23 mouse cellular contexts compared by ENCODE assay signal in the genomic region with DNA sequence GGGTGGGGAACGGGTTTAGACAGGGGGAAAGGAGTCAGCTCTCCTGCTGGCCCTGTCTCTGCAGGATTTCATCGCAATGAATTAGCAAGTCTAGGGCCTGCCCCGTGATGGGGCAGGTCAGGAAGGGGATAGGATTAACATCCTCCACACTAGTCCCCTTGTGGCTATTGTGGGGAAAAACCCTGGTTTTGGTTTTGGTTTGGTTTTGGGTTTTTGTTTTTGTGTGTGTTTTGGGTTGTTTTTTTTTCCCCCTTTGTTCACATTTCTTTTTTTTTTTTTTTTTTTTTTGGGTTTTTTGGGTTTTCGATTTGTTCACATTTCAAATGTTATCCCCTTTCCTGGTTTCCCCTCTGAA. TPM values are rescaled to one million over a fixed set of nuclear protein-coding genes. Genes with fewer than 3 reads are reported as not detected.
DNase-seq lines count a peak whose midpoint lies in the region; ATAC-seq and TF ChIP-seq lines count a peak whose summit lies in the region.
"Had no signal": no experiment of that assay in that cellular context is flagged by ENCODE, and none has a peak within 500 bp of the region (broad histone marks: within the 10 kb centered on the region; RNA-seq: fewer than 3 reads in every experiment).

No protein-coding gene starts in this region.

- no peak overlapping the region for H3K4me2 ChIP-seq in forebrain, embryonic 16.5 days (ENCODE audit: low read length)
- no peak overlapping the region for H3K4me2 ChIP-seq in forebrain, embryonic 11.5 days (ENCODE audit: low read depth, low read length, severe bottlenecking)
- no peak overlapping the region for H3K4me2 ChIP-seq in midbrain, embryonic 12.5 days (replicated peaks)
- H3K4me2 ChIP-seq in midbrain, embryonic 15.5 days = no peak overlapping the region
- no peak overlapping the region for H3K4me2 ChIP-seq in hindbrain, postnatal 0 days (ENCODE audit: low read depth, low read length)
- H3K4me2 ChIP-seq: heart, embryonic 13.5 days; kidney, embryonic 15.5 days; liver, embryonic 15.5 days; lung, embryonic 15.5 days had no signal

- 0 out of 2 replicates have a peak overlapping the region, but pooled peaks have one; percentile 5 for H3K9ac ChIP-seq in forebrain, embryonic 16.5 days (replicated peaks; ENCODE audit: low read depth, low read length)
- H3K9ac ChIP-seq in forebrain, embryonic 11.5 days (ENCODE audit: low read length) = no peak overlapping the region
- H3K9ac ChIP-seq in midbrain, embryonic 12.5 days (replicated peaks) = no peak overlapping the region
- H3K9ac ChIP-seq in midbrain, embryonic 15.5 days = no peak overlapping the region
- H3K9ac ChIP-seq in hindbrain, postnatal 0 days (replicated peaks; ENCODE audit: low read length) = no peak overlapping the region
- H3K9ac ChIP-seq: heart, embryonic 13.5 days; kidney, embryonic 15.5 days; liver, embryonic 15.5 days; lung, embryonic 15.5 days had no signal

- no peaks in the 10 kb centered on the region for H3K27me3 ChIP-seq in forebrain, embryonic 16.5 days (replicated peaks; ENCODE audit: control insufficient read depth, insufficient read depth, low read length)
- H3K27me3 ChIP-seq in forebrain, embryonic 11.5 days (ENCODE audit: control insufficient read depth, insufficient read depth, low read length) = no peaks in the 10 kb centered on the region
- no peaks in the 10 kb centered on the region for H3K27me3 ChIP-seq in midbrain, embryonic 12.5 days
- no peaks in the 10 kb centered on the region for H3K27me3 ChIP-seq in midbrain, embryonic 15.5 days (replicated peaks)
- H3K27me3 ChIP-seq in hindbrain, postnatal 0 days (ENCODE audit: insufficient read depth, low read length) = no peaks in the 10 kb centered on the region
- H3K27me3 ChIP-seq: heart, embryonic 13.5 days; kidney, embryonic 15.5 days; liver, embryonic 15.5 days; lung, embryonic 15.5 days had no signal

- WGBS in forebrain, embryonic 16.5 days = 25% methylated on average over 4 of the region's 4 CpGs
- 24% methylated on average over 4 of the region's 4 CpGs for WGBS in forebrain, embryonic 11.5 days
- 20% methylated on average over 4 of the region's 4 CpGs for WGBS in midbrain, embryonic 12.5 days
- WGBS in midbrain, embryonic 15.5 days = 24% methylated on average over 4 of the region's 4 CpGs
- WGBS in hindbrain, postnatal 0 days = 25% methylated on average over 4 of the region's 4 CpGs

- TF ChIP-seq CTCF in hindbrain, postnatal 0 days (IDR thresholded peaks at IDR 0.05; ENCODE audit: low read depth) = no peak

- no peaks in the 10 kb centered on the region for H3K9me3 ChIP-seq in forebrain, embryonic 16.5 days (ENCODE audit: control insufficient read depth, low read length)
- no peaks in the 10 kb centered on the region for H3K9me3 ChIP-seq in forebrain, embryonic 11.5 days (ENCODE audit: control insufficient read depth, low read length)
- no peaks in the 10 kb centered on the region for H3K9me3 ChIP-seq in midbrain, embryonic 12.5 days
- H3K9me3 ChIP-seq in midbrain, embryonic 15.5 days = no peaks in the 10 kb centered on the region
- H3K9me3 ChIP-seq in hindbrain, postnatal 0 days (ENCODE audit: low read length) = peaks cover 3% of the 10 kb centered on the region; the same call in 1 of the 2 replicates
- H3K9me3 ChIP-seq: kidney, embryonic 15.5 days; liver, embryonic 15.5 days; lung, embryonic 15.5 days had no signal

- H3K4me3 ChIP-seq in forebrain, embryonic 16.5 days (replicated peaks; ENCODE audit: low read length) = no peak overlapping the region
- H3K4me3 ChIP-seq in forebrain, embryonic 11.5 days (ENCODE audit: low read depth, low read length) = no peak overlapping the region
- no peak overlapping the region for H3K4me3 ChIP-seq in midbrain, embryonic 12.5 days
- H3K4me3 ChIP-seq in midbrain, embryonic 15.5 days = no peak overlapping the region
- no peak overlapping the region for H3K4me3 ChIP-seq in hindbrain, postnatal 0 days (ENCODE audit: low read length)
- H3K4me3 ChIP-seq: heart, embryonic 13.5 days; kidney, embryonic 15.5 days; liver, embryonic 15.5 days; lung, embryonic 15.5 days had no signal

- no peak for ATAC-seq in forebrain, embryonic 16.5 days
- ATAC-seq in forebrain, embryonic 11.5 days (replicated peaks; ENCODE audit: low FRiP score) = no peak
- 0 out of 2 replicates have a peak, but pooled peaks have one; percentile 41 for ATAC-seq in midbrain, embryonic 12.5 days (ENCODE audit: low FRiP score, low read depth)
- no peak for ATAC-seq in midbrain, embryonic 15.5 days (replicated peaks)
- ATAC-seq in hindbrain, postnatal 0 days = no peak

- peak overlapping the region; percentile 37; the same call in 1 of the 2 replicates for H3K27ac ChIP-seq in forebrain, embryonic 16.5 days (ENCODE audit: low read length)
- H3K27ac ChIP-seq in forebrain, embryonic 11.5 days (ENCODE audit: low read depth, low read length) = no peak overlapping the region
- H3K27ac ChIP-seq in midbrain, embryonic 12.5 days (replicated peaks) = no peak overlapping the region
- H3K27ac ChIP-seq in midbrain, embryonic 15.5 days = no peak overlapping the region
- no peak overlapping the region for H3K27ac ChIP-seq in hindbrain, postnatal 0 days
- H3K27ac ChIP-seq: heart, embryonic 13.5 days; kidney, embryonic 15.5 days; liver, embryonic 15.5 days; lung, embryonic 15.5 days had no signal

- no peaks in the 10 kb centered on the region; the same call in 1 of the 2 replicates for H3K4me1 ChIP-seq in forebrain, embryonic 16.5 days (replicated peaks; ENCODE audit: control insufficient read depth, insufficient read depth, low read length)
- H3K4me1 ChIP-seq in forebrain, embryonic 11.5 days (replicated peaks; ENCODE audit: control insufficient read depth, insufficient read depth, low read length) = no peaks in the 10 kb centered on the region
- H3K4me1 ChIP-seq in midbrain, embryonic 12.5 days = no peaks in the 10 kb centered on the region
- no peaks in the 10 kb centered on the region for H3K4me1 ChIP-seq in midbrain, embryonic 15.5 days
- no peaks in the 10 kb centered on the region for H3K4me1 ChIP-seq in hindbrain, postnatal 0 days (ENCODE audit: insufficient read depth, low read length)
- H3K4me1 ChIP-seq: heart, embryonic 13.5 days; kidney, embryonic 15.5 days; liver, embryonic 15.5 days; lung, embryonic 15.5 days had no signal

- DNase-seq in forebrain, embryonic 11.5 days (ENCODE audit: low spot score) = no peak
- peak; percentile 43 for DNase-seq in ZHBTc4 (ENCODE audit: low read depth, low spot score)
- DNase-seq in adrenal gland, postnatal 14 days = no peak
- DNase-seq in hindbrain, postnatal 0 days (ENCODE audit: low spot score) = no peak
- DNase-seq: adrenal gland, adult 8-10 months; cerebellum, adult 8-10 months; cerebellum, postnatal 36 days; embryo, embryonic 11 days; gastrocnemius, postnatal 14 days; heart, adult 11 months; heart, postnatal 14 days; kidney, adult 11 months; kidney, postnatal 36 days; liver; lung, postnatal 4 days; spleen, adult 18-20 months had no signal

- H3K36me3 ChIP-seq in forebrain, embryonic 16.5 days (ENCODE audit: control insufficient read depth, insufficient read depth) = no peaks in the 10 kb centered on the region
- H3K36me3 ChIP-seq in forebrain, embryonic 11.5 days (ENCODE audit: control insufficient read depth, insufficient read depth, low read length) = no peaks in the 10 kb centered on the region
- no peaks in the 10 kb centered on the region for H3K36me3 ChIP-seq in midbrain, embryonic 12.5 days
- no peaks in the 10 kb centered on the region for H3K36me3 ChIP-seq in midbrain, embryonic 15.5 days (replicated peaks)
- H3K36me3 ChIP-seq in hindbrain, postnatal 0 days (ENCODE audit: insufficient read depth, low read length) = no peaks in the 10 kb centered on the region
- H3K36me3 ChIP-seq: heart, embryonic 13.5 days; kidney, embryonic 15.5 days; liver, embryonic 15.5 days; lung, embryonic 15.5 days had no signal

RNA-seq across cellular contexts. Expression of gene Smap1, which starts 13.3 kb away (rescaled TPM):
- polyA plus RNA-seq in forebrain, embryonic 16.5 days (2015; fragmentation: Nextera tagmentation; extraction: Ambion mirVana) = 85.7 and 86.3 TPM in 2 replicates
- 55.0 and 57.8 TPM in 2 replicates for polyA plus RNA-seq in forebrain, embryonic 11.5 days (2014; fragmentation: Nextera tagmentation; extraction: Ambion mirVana)
- polyA plus RNA-seq in midbrain, embryonic 12.5 days (2016; fragmentation: Nextera tagmentation; extraction: Ambion mirVana) = 63.7 and 72.6 TPM in 2 replicates
- polyA plus RNA-seq in midbrain, embryonic 15.5 days (2015; fragmentation: Nextera tagmentation; extraction: Ambion mirVana) = 127 and 131 TPM in 2 replicates
- 79.4 and 89.0 TPM in 2 replicates for total RNA-seq in adrenal gland, postnatal 14 days (2021)
- 74.0 and 74.3 TPM in 2 replicates for total RNA-seq in hindbrain, postnatal 0 days (2014; rRNA removed)
- polyA plus RNA-seq in hindbrain, postnatal 0 days (2015; fragmentation: Nextera tagmentation; extraction: Ambion mirVana) = 147 and 148 TPM in 2 replicates
